Mouse (Mus musculus) C2C12 (cell line): ENCODE results near the gene Map3k14.

Source experiments
- CTCF ChIP-seq: IDR thresholded peaks from one replicate; pipeline ENCODE4 v1.5.1; 2011; ENCODE audit not compliant: control insufficient read depth, insufficient read depth, insufficient read length
- MYOD1 ChIP-seq: IDR thresholded peaks from one replicate; pipeline ENCODE4 v1.6.1; 2011; ENCODE audit warnings: low read depth; ENCODE audit not compliant: control insufficient read depth, insufficient read length

- TF ChIP-seq CTCF (no peak), MYOD1 (no peak)
Observed at GRCm38 (mm10) chr11:103309956-103310574, 42.8 kb upstream of the Map3k14 start.
